Mouse (Mus musculus) limb, embryonic 14.5 days (tissue): Measurements from ENCODE around the gene Aff3. TPM values are rescaled to one million over a fixed set of nuclear protein-coding genes. Genes with fewer than 3 reads are reported as not detected.

Experiments
- ATAC-seq: fragments of 200-750 bp; cut with Nextera tagmentation; 2 replicates; pipeline ENCODE4 v1.8.0; 2017; ENCODE audit warnings: low read depth, moderate number of reproducible peaks, moderate TSS enrichment; ENCODE audit not compliant: low FRiP score
- DNase-seq: peaks from one replicate; pipeline ENCODE4 v3.0.0-alpha.2; 2015; ENCODE audit warnings: low spot score
- H3K27ac ChIP-seq: fragments of 300-500 bp; sonication (generic); replicated peaks from 2 replicates; pipeline ENCODE4 v1.5.1; 2014; ENCODE audit warnings: low read depth, mild to moderate bottlenecking, low read length, moderate library complexity, mixed read lengths
- H3K27me3 ChIP-seq: fragments of 300-500 bp; sonication (generic); 2 replicates; pipeline ENCODE4 v1.6.1; 2014; ENCODE audit warnings: low read length, mixed read lengths; ENCODE audit not compliant: control insufficient read depth, insufficient read depth
- H3K36me3 ChIP-seq: fragments of 300-500 bp; sonication (generic); 2 replicates; pipeline ENCODE4 v1.6.1; 2014; ENCODE audit warnings: mild to moderate bottlenecking, low read length, moderate library complexity, mixed read lengths; ENCODE audit not compliant: control insufficient read depth, insufficient read depth
- H3K4me1 ChIP-seq: fragments of 300-500 bp; sonication (generic); 2 replicates; pipeline ENCODE4 v1.6.1; 2014; ENCODE audit warnings: antibody characterized with exemption, low read length, mixed read lengths; ENCODE audit not compliant: control insufficient read depth, insufficient read depth
- H3K4me2 ChIP-seq: fragments of 300-500 bp; sonication (generic); replicated peaks from 2 replicates; pipeline ENCODE4 v1.6.1; 2014; ENCODE audit warnings: low read depth, mild to moderate bottlenecking, low read length, moderate library complexity; ENCODE audit not compliant: severe bottlenecking
- H3K4me3 ChIP-seq: fragments of 300-500 bp; sonication (generic); replicated peaks from 2 replicates; pipeline ENCODE4 v1.5.1; 2014; ENCODE audit warnings: low read length
- H3K9ac ChIP-seq: fragments of 300-500 bp; sonication (generic); 2 replicates; pipeline ENCODE4 v1.6.1; 2014; ENCODE audit warnings: mild to moderate bottlenecking, low read depth, low read length, moderate library complexity; ENCODE audit not compliant: severe bottlenecking
- H3K9me3 ChIP-seq: fragments of 300-500 bp; sonication (generic); 2 replicates; pipeline ENCODE4 v1.6.1; 2016; ENCODE audit warnings: low read length; ENCODE audit not compliant: control insufficient read depth
- POLR2A ChIP-seq: fragments of 200-500 bp; IDR thresholded peaks from 2 replicates; pipeline ENCODE4 v1.8.0; 2012; ENCODE audit warnings: inconsistent platforms, mild to moderate bottlenecking, moderate library complexity, borderline replicate concordance; ENCODE audit not compliant: insufficient read depth, insufficient read length; ENCODE audit errors: extremely low read depth
- WGBS: fragments of 180-500 bp; shearing (Covaris S2); extraction: QIAGEN DNeasy Blood & Tissue Kit; methylation state at CpG from one replicate; pipeline ENCODE4 v1.1.7; 2014; 5-methylcytosine and 5-hydroxymethylcytosine counted together
- polyA plus RNA-seq, 2 experiments: library from polyadenylated mRNA; depleted of rRNA in 1 of 2; stranded (reverse) in 1 of 2; unstranded in 1 of 2; fragments of >200 nt; fragmentation: Nextera tagmentation in 1 of 2; extraction: Ambion mirVana in 1 of 2; gene quantifications; 2 replicates each; pipeline versions ENCODE4 v1.2.1 to v1.2.3; 2012 to 2014

The Aff3 gene
- polyA plus RNA-seq, 2 experiments: 20.4 to 22.4 TPM

GRCm38 (mm10) chr1:38309341-38309740, 355.4 kb downstream of the Aff3 start:
- ATAC-seq (no peak), DNase-seq (no peak)
- H3K4me2 ChIP-seq: no peak overlapping the region
- H3K27me3 ChIP-seq: no peaks in the 10 kb centered on the region
- peaks cover 36% of the 10 kb centered on the region for H3K4me1 ChIP-seq
- no peak overlapping the region for H3K4me3 ChIP-seq
- no peaks in the 10 kb centered on the region for H3K36me3 ChIP-seq
- WGBS: 87% methylated on average over 8 of the region's 8 CpGs
- H3K9me3 ChIP-seq: no peaks in the 10 kb centered on the region
- no peak overlapping the region for H3K9ac ChIP-seq
- TF ChIP-seq POLR2A: no peak
- H3K27ac ChIP-seq: no peak overlapping the region

- H3K4me3 ChIP-seq: no peak overlapping the region
- H3K9me3 ChIP-seq: no peaks in the 10 kb centered on the region
- H3K27me3 ChIP-seq: no peaks in the 10 kb centered on the region
- H3K4me2 ChIP-seq: no peak overlapping the region
- WGBS: 31% methylated on average over 3 of the region's 3 CpGs
- no peak for DNase-seq
- peaks cover 36% of the 10 kb centered on the region for H3K4me1 ChIP-seq
- H3K9ac ChIP-seq: no peak overlapping the region
- H3K27ac ChIP-seq: peak overlapping the region; percentile 73; the same call in 1 of the 2 replicates
- no peaks in the 10 kb centered on the region for H3K36me3 ChIP-seq
- no peak for TF ChIP-seq POLR2A
- no peak for ATAC-seq
Measured at GRCm38 (mm10) chr1:38308705-38308996, 356.1 kb downstream of the Aff3 start.

- no peaks in the 10 kb centered on the region for H3K9me3 ChIP-seq
- peak overlapping the region; percentile 73 for H3K27ac ChIP-seq
- no peak overlapping the region for H3K4me2 ChIP-seq
- H3K27me3 ChIP-seq: no peaks in the 10 kb centered on the region
- no peak overlapping the region for H3K4me3 ChIP-seq
- H3K9ac ChIP-seq: no peak overlapping the region
- 0 out of 2 replicates have a peak, but pooled peaks have one; percentile 28 for ATAC-seq
- no peaks in the 10 kb centered on the region for H3K36me3 ChIP-seq
- TF ChIP-seq POLR2A: no peak
- WGBS: 66% methylated on average over 7 of the region's 7 CpGs
- DNase-seq: peak; percentile 56
- H3K4me1 ChIP-seq: peaks cover 36% of the 10 kb centered on the region
Measured at GRCm38 (mm10) chr1:38307821-38308704, 356.7 kb downstream of the Aff3 start.

- no peaks in the 10 kb centered on the region for H3K9me3 ChIP-seq
- peaks cover 36% of the 10 kb centered on the region for H3K4me1 ChIP-seq
- ATAC-seq (no peak), DNase-seq (no peak)
- H3K4me2 ChIP-seq: no peak overlapping the region
- H3K4me3 ChIP-seq: no peak overlapping the region
- no peak overlapping the region for H3K27ac ChIP-seq
- H3K36me3 ChIP-seq: no peaks in the 10 kb centered on the region
- 93% methylated on average over 11 of the region's 11 CpGs for WGBS
- no peak for TF ChIP-seq POLR2A
- H3K27me3 ChIP-seq: no peaks in the 10 kb centered on the region
- H3K9ac ChIP-seq: no peak overlapping the region
Measured at GRCm38 (mm10) chr1:38307234-38307633, 357.5 kb downstream of the Aff3 start.

- H3K4me3 ChIP-seq: no peak overlapping the region
- peaks cover 36% of the 10 kb centered on the region for H3K4me1 ChIP-seq
- no peak for TF ChIP-seq POLR2A
- H3K27me3 ChIP-seq: no peaks in the 10 kb centered on the region
- 91% methylated on average over 7 of the region's 7 CpGs for WGBS
- no peak for ATAC-seq
- no peak overlapping the region for H3K9ac ChIP-seq
- no peaks in the 10 kb centered on the region for H3K36me3 ChIP-seq
- H3K4me2 ChIP-seq: no peak overlapping the region
- H3K9me3 ChIP-seq: no peaks in the 10 kb centered on the region
- H3K27ac ChIP-seq: peak overlapping the region; percentile 58; the same call in 1 of the 2 replicates
- DNase-seq: no peak
Measured at GRCm38 (mm10) chr1:38306146-38306545, 358.6 kb downstream of the Aff3 start.
